In genomic region chr6:69726362-69726761, GRCm38 (mm10) we compare ENCODE assay signal across 17 mouse cellular contexts.
DNase-seq lines count a peak whose midpoint lies in the region; ATAC-seq and TF ChIP-seq lines count a peak whose summit lies in the region.
"Had no signal": no experiment of that assay in that cellular context is flagged by ENCODE, and none has a peak within 500 bp of the region (broad histone marks: within the 10 kb centered on the region; RNA-seq: fewer than 3 reads in every experiment).

No protein-coding gene starts in this region.

- H3K4me3 ChIP-seq in spleen, adult 2 months (ENCODE audit: extremely low read depth, insufficient read depth, insufficient read length), result no peak overlapping the region
- no peak overlapping the region for H3K4me3 ChIP-seq in hindbrain, embryonic 11.5 days (ENCODE audit: low read depth, low read length)
- H3K4me3 ChIP-seq: embryonic facial prominence, embryonic 12.5 days; heart, embryonic 12.5 days; hindbrain, embryonic 10.5 days; hindbrain, embryonic 15.5 days had no signal

- no peaks in the 10 kb centered on the region for H3K27me3 ChIP-seq in spleen, adult 2 months (ENCODE audit: control insufficient read depth, insufficient read depth, low read length)
- H3K27me3 ChIP-seq in splenic B cell, adult 2 months (ENCODE audit: control insufficient read depth, insufficient read depth, low read length, poor library complexity, severe bottlenecking), result no peaks in the 10 kb centered on the region
- no peaks in the 10 kb centered on the region for H3K27me3 ChIP-seq in hindbrain, embryonic 11.5 days (ENCODE audit: control insufficient read depth, insufficient read depth, low read length)
- H3K27me3 ChIP-seq: embryonic facial prominence, embryonic 12.5 days; heart, embryonic 12.5 days; hindbrain, embryonic 15.5 days had no signal

- no peaks in the 10 kb centered on the region for H3K9me3 ChIP-seq in hindbrain, embryonic 11.5 days (ENCODE audit: control insufficient read depth, low read length)
- H3K9me3 ChIP-seq: embryonic facial prominence, embryonic 12.5 days; heart, embryonic 12.5 days; hindbrain, embryonic 10.5 days; hindbrain, embryonic 15.5 days had no signal

- H3K9ac ChIP-seq in hindbrain, embryonic 11.5 days (ENCODE audit: low read depth, low read length), result no peak overlapping the region
- H3K9ac ChIP-seq: embryonic facial prominence, embryonic 12.5 days; heart, embryonic 12.5 days; hindbrain, embryonic 15.5 days had no signal

- H3K4me2 ChIP-seq in hindbrain, embryonic 11.5 days (replicated peaks; ENCODE audit: low read depth, low read length), result no peak overlapping the region
- H3K4me2 ChIP-seq: embryonic facial prominence, embryonic 12.5 days; heart, embryonic 12.5 days; hindbrain, embryonic 15.5 days had no signal

- peak; percentile 5 for DNase-seq in layer of hippocampus, adult 9-11 months
- DNase-seq in layer of hippocampus, adult 9-10 months (ENCODE audit: low spot score), result no peak
- DNase-seq in spleen, adult 2 months (ENCODE audit: low read depth in 1 of 2, low spot score in 2 of 2), result no peak
- DNase-seq in spleen, postnatal 4 days (ENCODE audit: low spot score in 2 of 2), result no peak
- DNase-seq in splenic B cell, adult 2 months (ENCODE audit: low read depth, low spot score), result peak; percentile 27
- no peak for DNase-seq in hindbrain, embryonic 11.5 days (ENCODE audit: low spot score)
- DNase-seq: adrenal gland, adult 2 months; adrenal gland, postnatal 25 days; cerebellum, adult 11-12 months; cerebellum, adult 9-10 months; cerebellum, postnatal 25 days; gastrocnemius, postnatal 25 days had no signal

- TF ChIP-seq CTCF in spleen, adult 2 months (IDR thresholded peaks at IDR 0.05; ENCODE audit: extremely low read depth, insufficient read depth, insufficient read length, insufficient replicate concordance), result no peak

- peaks cover 2% of the 10 kb centered on the region for H3K4me1 ChIP-seq in spleen, adult 2 months (ENCODE audit: control insufficient read depth, insufficient read depth, insufficient read length)
- no peaks in the 10 kb centered on the region for H3K4me1 ChIP-seq in hindbrain, embryonic 11.5 days (replicated peaks; ENCODE audit: control insufficient read depth, insufficient read depth, low read length)
- H3K4me1 ChIP-seq: embryonic facial prominence, embryonic 12.5 days; heart, embryonic 12.5 days; hindbrain, embryonic 10.5 days; hindbrain, embryonic 15.5 days had no signal

- peak overlapping the region; percentile 78 for H3K27ac ChIP-seq in spleen, adult 2 months (ENCODE audit: insufficient read depth, low read length)
- H3K27ac ChIP-seq in hindbrain, embryonic 11.5 days (ENCODE audit: low read depth, low read length), result no peak overlapping the region
- H3K27ac ChIP-seq: embryonic facial prominence, embryonic 12.5 days; hindbrain, embryonic 10.5 days; hindbrain, embryonic 15.5 days had no signal

- TF ChIP-seq POLR2A in spleen, adult 2 months (IDR thresholded peaks at IDR 0.05; ENCODE audit: low read depth, low read length), result no peak

- no peak for ATAC-seq in hindbrain, embryonic 11.5 days (ENCODE audit: low FRiP score)
- ATAC-seq: forebrain, embryonic 16.5 days had no signal

- no peaks in the 10 kb centered on the region for H3K36me3 ChIP-seq in spleen, adult 2 months (ENCODE audit: control insufficient read depth, insufficient read depth, low read length)
- no peaks in the 10 kb centered on the region for H3K36me3 ChIP-seq in splenic B cell, adult 2 months (ENCODE audit: control insufficient read depth, insufficient read depth, low read length, poor library complexity, severe bottlenecking)
- no peaks in the 10 kb centered on the region for H3K36me3 ChIP-seq in hindbrain, embryonic 11.5 days (ENCODE audit: control insufficient read depth, insufficient read depth, low read length)
- H3K36me3 ChIP-seq: embryonic facial prominence, embryonic 12.5 days; heart, embryonic 12.5 days; hindbrain, embryonic 10.5 days; hindbrain, embryonic 15.5 days had no signal

Comparison
In these comparisons a context has a peak if more than half of its experiments do, and no peak if none do; other contexts are left out.
1. DNase-seq: peak in layer of hippocampus, adult 9-11 months (single experiment) and splenic B cell, adult 2 months (single experiment); none in layer of hippocampus, adult 9-10 months (single experiment), spleen, adult 2 months (0 of 2), spleen, postnatal 4 days (0 of 2) and hindbrain, embryonic 11.5 days (single experiment).